Mouse (Mus musculus) thymus, postnatal 10 days (tissue): Measurements from ENCODE around the gene B230217C12Rik.
A peak's percentile ranks its signal among the peaks of the same experiment; 100 is the strongest.
"Not testable (repeated sequence)": the region's sequence is repeated elsewhere in the genome, so short reads cannot be mapped to it uniquely, and the experiment has no call there.

Source experiments
- DNase-seq, 2 experiments: peaks; one replicate each; pipeline ENCODE4 v3.0.0; 2021; ENCODE audit warnings: low spot score in 2 of 2

Gene B230217C12Rik

GRCm38 (mm10) chr11:97865421-97865820 is 24.8 kb downstream of the B230217C12Rik start:
- DNase-seq, result no peak

GRCm38 (mm10) chr11:97866091-97866888 is 25.7 kb downstream of the B230217C12Rik start:
- DNase-seq, result no peak

- no peak for DNase-seq
Observed at GRCm38 (mm10) chr11:97867591-97867990, 27.0 kb downstream of the B230217C12Rik start.

DNA sequence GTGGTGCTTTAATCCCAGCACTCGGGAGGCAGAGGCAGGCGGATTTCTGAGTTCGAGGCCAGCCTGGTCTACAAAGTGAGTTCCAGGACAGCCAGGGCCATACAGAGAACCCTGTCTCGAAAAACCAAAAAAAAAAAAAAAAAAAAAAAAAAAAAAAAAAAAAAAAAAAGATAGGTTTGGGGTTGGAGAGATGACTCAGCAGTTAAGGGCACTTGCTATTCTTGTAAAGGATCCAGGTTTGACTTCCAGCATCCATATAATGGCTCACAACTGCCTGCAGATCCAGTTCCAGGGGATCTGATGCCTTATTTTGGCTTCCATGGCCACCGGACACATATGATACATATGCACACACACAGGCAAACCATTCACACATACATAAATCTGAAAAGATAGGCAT is 31.8 kb downstream of the B230217C12Rik start:
- not testable (repeated sequence) for DNase-seq

DNA sequence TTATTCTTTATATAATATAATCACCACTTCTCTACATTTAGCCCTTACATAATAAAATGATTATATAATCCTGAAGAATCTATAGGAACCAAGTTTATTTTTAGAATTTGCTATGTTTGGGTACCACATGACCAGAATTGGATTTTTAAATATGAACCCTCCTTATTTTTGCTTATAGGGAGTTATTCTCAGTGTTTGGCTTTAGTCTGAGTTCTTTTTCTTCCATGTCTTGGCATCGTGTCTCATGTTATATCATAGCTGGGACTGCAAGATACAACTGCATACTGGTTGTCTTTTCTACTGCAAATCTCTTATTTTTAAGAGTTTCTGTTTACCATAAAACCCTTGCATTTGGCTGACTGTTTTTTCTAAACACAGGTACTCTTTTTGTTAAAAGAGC is 33.8 kb downstream of the B230217C12Rik start:
- DNase-seq, result no peak

DNA sequence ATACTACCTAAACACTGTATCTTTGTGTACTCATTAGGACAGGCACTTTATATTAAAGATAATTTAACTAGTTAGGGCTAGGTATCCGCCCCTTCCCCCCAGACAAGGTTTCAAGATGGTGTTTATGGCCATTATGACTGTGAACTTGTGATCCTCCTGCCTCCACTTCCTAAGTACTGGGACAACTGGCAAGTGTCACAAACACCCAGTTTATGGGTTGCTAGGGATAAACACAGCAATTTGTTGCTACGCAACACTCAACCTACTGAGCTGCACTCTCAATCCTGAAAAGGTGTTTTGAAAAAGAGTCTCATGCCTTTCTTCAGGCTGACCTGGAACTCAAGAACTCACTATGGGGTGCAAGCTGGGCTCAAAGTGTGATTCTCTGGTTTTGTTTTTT is 36.8 kb downstream of the B230217C12Rik start:
- DNase-seq, result no peak

DNA sequence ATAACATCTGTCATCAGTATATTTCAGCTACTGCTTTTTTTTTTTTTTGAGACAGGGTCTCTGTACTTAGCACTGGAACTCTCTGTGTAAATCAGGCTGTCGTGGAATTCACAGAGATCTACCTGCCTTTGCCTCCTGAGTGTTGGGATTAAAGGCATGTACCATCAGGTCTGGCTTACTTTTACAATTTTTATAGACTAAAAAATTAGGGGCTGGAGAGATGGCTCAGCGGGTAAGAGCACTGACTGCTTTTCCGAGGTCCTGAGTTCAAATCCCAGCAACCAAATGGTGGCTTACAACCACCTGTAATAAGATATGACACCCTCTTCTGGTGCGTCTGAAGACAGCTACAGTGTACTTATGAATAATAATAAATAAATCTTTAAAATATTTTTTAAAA is 39.8 kb downstream of the B230217C12Rik start:
- no peak for DNase-seq

GRCm38 (mm10) chr11:97883542-97883917 is 43.0 kb downstream of the B230217C12Rik start:
- peak; percentile 73 to 85 for DNase-seq

DNA sequence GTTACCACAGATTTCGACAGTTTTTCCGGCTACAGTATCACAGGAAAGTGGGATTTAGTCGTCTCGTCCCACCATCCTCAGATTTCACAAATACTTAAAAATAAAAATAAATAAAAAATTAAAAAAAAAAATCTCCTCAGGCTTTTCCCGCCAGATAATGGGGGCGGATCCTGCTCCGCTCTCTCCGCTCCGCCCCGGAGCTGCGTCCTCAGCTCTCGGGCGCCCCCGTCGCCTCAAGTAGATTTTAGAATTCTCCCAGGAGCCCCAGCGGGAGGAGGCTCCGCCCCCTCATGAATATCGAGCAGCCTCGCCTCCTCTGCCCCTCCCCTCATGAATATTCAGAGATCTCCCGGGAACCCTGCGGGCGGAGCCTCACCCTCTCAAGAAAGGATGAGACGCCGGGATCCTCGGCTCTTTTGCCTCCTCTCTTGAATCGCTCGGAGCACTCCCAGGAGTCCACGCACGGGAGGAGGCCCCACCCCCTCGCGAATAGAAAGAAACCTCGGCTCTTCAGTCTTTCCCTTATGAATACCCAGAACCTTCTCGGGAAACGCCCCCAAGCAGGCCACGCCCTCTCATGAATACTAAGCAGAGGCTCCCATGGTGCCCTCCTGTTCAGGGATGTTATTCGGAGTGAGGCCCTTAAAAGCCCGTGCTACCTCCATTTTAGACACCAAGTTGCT is 43.5 kb downstream of the B230217C12Rik start, which contains the start of gene Fbxo47:
Gene Fbxo47 (minus strand): TSS at position 237 of the 683 bp plus-strand sequence.
- peak; percentile 94 to 95 for DNase-seq

GRCm38 (mm10) chr11:97884601-97885185 is 44.1 kb downstream of the B230217C12Rik start:
- no peak for DNase-seq

DNA sequence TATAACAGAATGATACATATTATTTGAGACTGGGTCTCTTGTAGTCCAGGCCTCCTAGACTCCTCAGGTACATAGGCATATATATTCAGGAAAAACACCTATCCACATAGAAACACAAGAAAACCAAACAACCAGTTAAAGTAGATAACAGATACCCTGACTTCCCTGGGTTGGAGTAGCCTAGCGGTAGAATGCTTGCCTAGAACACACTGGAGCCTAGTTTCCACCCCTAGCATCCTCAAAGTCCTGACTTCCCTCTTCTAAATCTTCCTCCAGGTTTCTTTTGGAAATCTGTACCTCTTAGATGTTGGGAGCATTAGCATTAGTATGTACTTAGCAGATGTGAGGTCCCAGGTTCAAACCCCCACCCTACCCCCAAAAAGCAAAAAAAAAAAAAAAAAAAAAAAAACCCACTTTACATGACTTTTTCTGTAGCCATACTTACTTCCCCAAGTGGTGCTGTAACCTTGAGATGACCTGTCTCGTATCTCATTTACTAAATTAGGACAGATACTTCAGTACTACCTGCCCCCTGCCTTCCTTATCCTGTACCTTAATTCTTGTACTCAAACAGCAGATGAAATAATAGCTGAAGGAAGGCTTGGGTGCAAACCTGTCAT is 44.8 kb downstream of the B230217C12Rik start:
- DNase-seq, result no peak

- DNase-seq, result no peak
Observed at GRCm38 (mm10) chr11:97891821-97892220, 51.2 kb downstream of the B230217C12Rik start.
